Mouse (Mus musculus): Measurements from ENCODE around the gene Acvr1.

GRCm38 (mm10) chr2:58361361-58362046 lies 205.5 kb downstream of the Acvr1 start:
- TF ChIP-seq CTCF (IDR thresholded peaks at IDR 0.05; ENCODE audit: low read depth, low read length) (no peak), POLR2AphosphoS5 (IDR thresholded peaks at IDR 0.05; ENCODE audit: insufficient replicate concordance, low read depth, low read length) (no peak)

All from G1E (cell line).